ENCODE assay signal across 13 mouse cellular contexts in the genomic region with DNA sequence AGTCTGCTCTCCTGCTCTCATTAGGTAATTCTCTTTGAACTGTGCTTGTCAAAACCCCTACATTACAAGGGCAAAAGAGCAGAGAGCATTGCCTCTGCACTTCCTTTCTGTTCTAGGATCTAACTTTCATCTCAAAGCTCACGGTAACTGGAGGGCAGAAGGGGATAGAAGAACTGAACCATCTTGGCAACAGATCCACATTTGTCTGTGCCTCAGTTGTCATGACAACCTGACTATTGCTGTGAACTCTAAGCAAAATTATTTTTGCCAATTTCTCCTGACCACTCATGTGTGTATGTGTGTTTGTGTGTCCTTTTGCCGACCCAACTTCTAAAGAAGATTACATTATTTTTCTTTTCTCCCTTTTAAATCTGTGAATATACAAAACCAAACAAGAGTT.
"Had no signal": no experiment of that assay in that cellular context is flagged by ENCODE, and none has a peak within 500 bp of the region (broad histone marks: within the 10 kb centered on the region; RNA-seq: fewer than 3 reads in every experiment).

No protein-coding gene starts in this region.

- H3K36me3 ChIP-seq: limb, embryonic 15.5 days; liver, embryonic 12.5 days; midbrain, embryonic 12.5 days; stomach, embryonic 15.5 days had no signal

- ATAC-seq: liver, embryonic 12.5 days had no signal

- H3K9ac ChIP-seq: limb, embryonic 15.5 days; liver, embryonic 12.5 days; lung, embryonic 14.5 days; midbrain, embryonic 12.5 days; stomach, embryonic 15.5 days had no signal

- H3K27ac ChIP-seq: kidney, postnatal 0 days; limb, embryonic 15.5 days; liver, embryonic 12.5 days; midbrain, embryonic 12.5 days; stomach, embryonic 15.5 days had no signal

- H3K4me2 ChIP-seq: limb, embryonic 15.5 days; liver, embryonic 12.5 days; lung, embryonic 14.5 days; midbrain, embryonic 12.5 days; stomach, embryonic 15.5 days had no signal

- DNase-seq: layer of hippocampus, adult 9-11 months; layer of hippocampus, postnatal 36 days; lung, embryonic 14.5 days; lung, postnatal 10 days; lung, postnatal 4 days; right cerebral cortex, postnatal 14 days; thymus, adult 2 months; thymus, postnatal 25 days had no signal

- H3K4me1 ChIP-seq: limb, embryonic 15.5 days; liver, embryonic 12.5 days; midbrain, embryonic 12.5 days; stomach, embryonic 15.5 days had no signal

- H3K27me3 ChIP-seq: limb, embryonic 15.5 days; liver, embryonic 12.5 days; midbrain, embryonic 12.5 days; stomach, embryonic 15.5 days had no signal

- H3K9me3 ChIP-seq: limb, embryonic 15.5 days; liver, embryonic 12.5 days; midbrain, embryonic 12.5 days; stomach, embryonic 15.5 days had no signal

- H3K4me3 ChIP-seq: limb, embryonic 15.5 days; liver, embryonic 12.5 days; midbrain, embryonic 12.5 days; stomach, embryonic 15.5 days had no signal
